Mouse (Mus musculus): Measurements from ENCODE around the gene Gnb1. TPM values are rescaled to one million over a fixed set of nuclear protein-coding genes. Genes with fewer than 3 reads are reported as not detected.

Gene Gnb1
- polyA plus RNA-seq, 2 experiments = 92.8 to 98.7 TPM

DNA sequence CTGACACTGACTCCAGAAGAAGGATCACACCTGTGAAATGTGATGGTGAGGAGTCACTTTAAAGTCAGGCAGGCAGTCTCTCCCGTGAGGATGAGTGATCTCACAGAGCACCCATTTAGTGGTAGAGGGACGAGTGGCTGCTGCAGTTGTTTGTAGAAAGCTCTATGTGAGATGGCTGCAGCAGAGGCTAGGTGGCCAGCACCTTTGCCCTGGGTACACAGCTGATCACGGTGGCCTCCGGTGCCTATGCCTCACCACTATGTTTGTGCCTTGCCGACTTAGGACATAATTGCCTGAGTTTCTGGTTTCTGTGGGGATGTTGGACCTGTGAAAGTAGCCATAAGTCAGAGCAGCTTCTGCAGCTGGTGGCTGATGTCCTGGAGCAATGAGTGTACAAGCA, 86.6 kb downstream of the Gnb1 start:
- Histone ChIP-seq H3K4me3 (ENCODE audit: insufficient read depth in 1 of 2, low read depth in 2 of 2, low read length in 2 of 2) (no peak overlapping the region), H3K27me3 (ENCODE audit: control insufficient read depth, insufficient read depth, low read length) (no peaks in the 10 kb centered on the region), H3K4me2 (ENCODE audit: low read depth) (no peak overlapping the region), H3K9me3 (ENCODE audit: control insufficient read depth, low read length) (no peaks in the 10 kb centered on the region), H3K27ac (no peak overlapping the region), H3K9ac (replicated peaks) (no peak overlapping the region), H3K36me3 (replicated peaks; ENCODE audit: control insufficient read depth, insufficient read depth, low read depth) (peaks cover 3% of the 10 kb centered on the region; the same call in 1 of the 2 replicates), H3K4me1 (replicated peaks; ENCODE audit: control insufficient read depth in 2 of 2, insufficient read depth in 2 of 2, low read length in 1 of 2) (peaks cover 0 to 3% of the 10 kb centered on the region in 2 experiments; a peak in 1 of 4 replicates)
- WGBS (ENCODE audit: insufficient replicate concordance) = 58% methylated on average over 5 of the region's 5 CpGs
- ATAC-seq (ENCODE audit: insufficient read depth) (no peak), DNase-seq (ENCODE audit: low read depth in 3 of 3, low spot score in 3 of 3) (no peak)
- no peak for TF ChIP-seq EP300 (IDR thresholded peaks at IDR 0.05; ENCODE audit: low read depth)
- TF ChIP-seq CTCF (IDR thresholded peaks at IDR 0.05; ENCODE audit: low read depth) = no peak

DNA sequence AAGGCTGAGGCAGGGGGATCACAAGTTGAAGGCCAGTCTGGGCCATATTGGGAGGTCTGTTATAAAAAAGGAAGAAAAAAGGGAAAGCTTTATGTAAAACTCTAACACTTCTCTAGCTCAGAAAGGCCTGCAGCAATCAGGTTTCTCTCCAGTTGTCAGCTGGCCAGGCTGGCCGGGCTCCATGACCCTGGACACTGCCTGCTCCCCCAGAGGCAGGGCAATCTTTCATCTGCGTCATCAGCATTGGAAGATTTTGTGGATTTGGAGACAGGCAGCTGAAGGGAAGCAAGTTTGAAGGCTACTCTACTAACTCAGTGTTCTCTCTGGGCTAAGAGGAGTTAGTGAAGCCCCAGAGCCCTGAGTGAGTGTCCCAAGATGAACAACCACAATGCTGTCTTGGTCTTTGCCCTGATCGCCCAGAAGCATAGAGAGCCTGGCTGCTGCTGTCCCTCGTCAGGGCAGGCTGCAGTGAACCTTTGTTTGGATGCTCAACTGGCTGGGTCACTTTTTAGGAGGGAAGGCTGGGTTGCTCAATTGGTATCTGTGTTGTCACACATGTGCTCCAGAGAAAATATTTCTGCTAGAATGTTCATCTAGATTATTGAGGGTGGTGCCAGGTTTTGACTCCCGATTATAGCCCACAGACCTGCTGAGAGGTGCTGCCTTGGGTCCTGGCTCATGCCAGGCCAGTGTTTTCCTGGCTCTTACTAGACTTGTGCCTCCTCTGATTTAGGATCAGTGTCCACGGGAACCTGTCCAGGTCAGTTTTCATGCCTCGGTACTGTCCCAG, 87.4 kb downstream of the Gnb1 start:
- TF ChIP-seq CTCF (IDR thresholded peaks at IDR 0.05; ENCODE audit: low read depth) (no peak), EP300 (IDR thresholded peaks at IDR 0.05; ENCODE audit: low read depth) (no peak)
- no peak overlapping the region for H3K4me3 ChIP-seq (ENCODE audit: insufficient read depth in 1 of 2, low read depth in 2 of 2, low read length in 2 of 2)
- no peaks in the 10 kb centered on the region for H3K27me3 ChIP-seq (ENCODE audit: control insufficient read depth, insufficient read depth, low read length)
- no peak for DNase-seq (ENCODE audit: low read depth in 3 of 3, low spot score in 3 of 3)
- peaks cover 3% of the 10 kb centered on the region; the same call in 1 of the 2 replicates for H3K36me3 ChIP-seq (replicated peaks; ENCODE audit: control insufficient read depth, insufficient read depth, low read depth)
- no peak overlapping the region for H3K27ac ChIP-seq
- ATAC-seq (ENCODE audit: insufficient read depth) = no peak
- H3K9me3 ChIP-seq (ENCODE audit: control insufficient read depth, low read length) = no peaks in the 10 kb centered on the region
- H3K9ac ChIP-seq (replicated peaks) = no peak overlapping the region
- WGBS (ENCODE audit: insufficient replicate concordance) = 69% methylated on average over 7 of the region's 7 CpGs
- H3K4me2 ChIP-seq (ENCODE audit: low read depth) = no peak overlapping the region
- H3K4me1 ChIP-seq (replicated peaks; ENCODE audit: control insufficient read depth in 2 of 2, insufficient read depth in 2 of 2, low read length in 1 of 2) = no peaks in the 10 kb centered on the region; a peak in 1 of 4 replicates

GRCm38 (mm10) chr4:155580420-155580819, 89.3 kb downstream of the Gnb1 start:
- Histone ChIP-seq H3K27ac (no peak overlapping the region), H3K36me3 (replicated peaks; ENCODE audit: control insufficient read depth, insufficient read depth, low read depth) (peaks cover 11% of the 10 kb centered on the region), H3K4me3 (ENCODE audit: insufficient read depth in 1 of 2, low read depth in 2 of 2, low read length in 2 of 2) (no peak overlapping the region), H3K4me2 (ENCODE audit: low read depth) (no peak overlapping the region), H3K9ac (replicated peaks) (no peak overlapping the region), H3K9me3 (ENCODE audit: control insufficient read depth, low read length) (no peaks in the 10 kb centered on the region), H3K4me1 (replicated peaks; ENCODE audit: control insufficient read depth in 2 of 2, insufficient read depth in 2 of 2, low read length in 1 of 2) (no peaks in the 10 kb centered on the region), H3K27me3 (ENCODE audit: control insufficient read depth, insufficient read depth, low read length) (no peaks in the 10 kb centered on the region)
- TF ChIP-seq CTCF (IDR thresholded peaks at IDR 0.05; ENCODE audit: low read depth) = peak; percentile 86
- no peak for TF ChIP-seq EP300 (IDR thresholded peaks at IDR 0.05; ENCODE audit: low read depth)
- no peak for ATAC-seq (ENCODE audit: insufficient read depth)
- DNase-seq (ENCODE audit: low read depth in 3 of 3, low spot score in 3 of 3) = no peak
- WGBS (ENCODE audit: insufficient replicate concordance) = 23% methylated on average over 1 of the region's 1 CpGs

GRCm38 (mm10) chr4:155582279-155582905, 91.2 kb downstream of the Gnb1 start:
- no peak overlapping the region for H3K4me3 ChIP-seq (ENCODE audit: insufficient read depth in 1 of 2, low read depth in 2 of 2, low read length in 2 of 2)
- 70% methylated on average over 6 of the region's 6 CpGs for WGBS (ENCODE audit: insufficient replicate concordance)
- H3K27ac ChIP-seq = no peak overlapping the region
- H3K9me3 ChIP-seq (ENCODE audit: control insufficient read depth, low read length) = no peaks in the 10 kb centered on the region
- H3K4me2 ChIP-seq (ENCODE audit: low read depth) = no peak overlapping the region
- peaks cover 8% of the 10 kb centered on the region for H3K36me3 ChIP-seq (replicated peaks; ENCODE audit: control insufficient read depth, insufficient read depth, low read depth)
- H3K27me3 ChIP-seq (ENCODE audit: control insufficient read depth, insufficient read depth, low read length) = no peaks in the 10 kb centered on the region
- H3K4me1 ChIP-seq (replicated peaks; ENCODE audit: control insufficient read depth in 2 of 2, insufficient read depth in 2 of 2, low read length in 1 of 2) = no peaks in the 10 kb centered on the region
- H3K9ac ChIP-seq (replicated peaks) = no peak overlapping the region
- no peak for TF ChIP-seq CTCF (IDR thresholded peaks at IDR 0.05; ENCODE audit: low read depth)
- TF ChIP-seq EP300 (IDR thresholded peaks at IDR 0.05; ENCODE audit: low read depth) = no peak
- DNase-seq (ENCODE audit: low read depth in 3 of 3, low spot score in 3 of 3) (no peak), ATAC-seq (ENCODE audit: insufficient read depth) (no peak)

- peaks cover 10% of the 10 kb centered on the region for H3K36me3 ChIP-seq (replicated peaks; ENCODE audit: control insufficient read depth, insufficient read depth, low read depth)
- H3K27ac ChIP-seq = no peak overlapping the region
- no peak overlapping the region for H3K4me2 ChIP-seq (ENCODE audit: low read depth)
- no peak overlapping the region for H3K4me3 ChIP-seq (ENCODE audit: insufficient read depth in 1 of 2, low read depth in 2 of 2, low read length in 2 of 2)
- no peaks in the 10 kb centered on the region for H3K27me3 ChIP-seq (ENCODE audit: control insufficient read depth, insufficient read depth, low read length)
- H3K4me1 ChIP-seq (replicated peaks; ENCODE audit: control insufficient read depth in 2 of 2, insufficient read depth in 2 of 2, low read length in 1 of 2) = no peaks in the 10 kb centered on the region
- TF ChIP-seq CTCF (IDR thresholded peaks at IDR 0.05; ENCODE audit: low read depth) = no peak
- TF ChIP-seq EP300 (IDR thresholded peaks at IDR 0.05; ENCODE audit: low read depth) = no peak
- 84% methylated on average over 5 of the region's 5 CpGs for WGBS (ENCODE audit: insufficient replicate concordance)
- no peak for ATAC-seq (ENCODE audit: insufficient read depth)
- DNase-seq (ENCODE audit: low read depth in 3 of 3, low spot score in 3 of 3) = no peak
- no peaks in the 10 kb centered on the region for H3K9me3 ChIP-seq (ENCODE audit: control insufficient read depth, low read length)
- H3K9ac ChIP-seq (replicated peaks) = no peak overlapping the region
Measured at GRCm38 (mm10) chr4:155589356-155589755, 98.2 kb downstream of the Gnb1 start.

Measured in liver, embryonic 14.5 days (tissue).